Mouse (Mus musculus) kidney, adult 8-10 months (tissue): ENCODE results near the gene Krt1.

Experiments used
- DNase-seq, 2 experiments: peaks; one replicate each; pipeline ENCODE4 v3.0.0; 2022

Krt1 gene

DNA sequence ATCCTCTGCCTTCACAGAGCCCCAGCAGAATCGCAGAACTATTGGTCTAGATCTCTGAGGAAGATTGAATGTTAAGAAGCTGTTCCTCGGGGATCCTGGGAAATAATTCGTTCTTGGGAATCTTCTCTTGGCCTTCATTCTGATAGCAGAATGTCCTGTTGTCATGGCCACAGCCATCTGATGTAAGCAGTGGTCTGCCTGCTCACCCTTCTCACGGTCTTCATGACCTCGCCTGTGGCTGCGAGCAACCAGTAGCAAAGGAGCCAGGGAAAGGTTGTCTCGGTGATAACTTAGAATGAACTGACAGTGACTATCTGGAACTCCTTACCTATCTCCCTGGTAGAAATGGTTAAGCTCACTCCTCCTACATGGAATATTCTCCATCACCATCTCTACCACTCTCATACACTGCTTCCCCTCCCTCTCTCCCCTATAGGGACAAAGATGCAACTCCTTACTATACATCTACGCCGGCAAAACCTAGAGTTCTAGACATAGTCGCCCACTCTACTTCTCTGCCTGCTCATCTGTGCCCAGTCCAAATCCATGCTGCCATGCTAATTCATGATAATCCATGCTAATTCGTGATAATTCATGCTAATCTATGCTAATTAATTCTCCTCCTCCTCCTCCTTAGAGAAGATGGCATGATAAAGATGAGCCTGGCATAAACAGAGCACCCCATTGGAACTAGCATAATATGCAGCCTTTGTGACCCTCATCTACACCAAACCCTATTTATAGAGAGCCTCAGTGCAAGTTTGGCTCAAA is 47.4 kb downstream of the Krt1 start:
- DNase-seq: no peak

DNA sequence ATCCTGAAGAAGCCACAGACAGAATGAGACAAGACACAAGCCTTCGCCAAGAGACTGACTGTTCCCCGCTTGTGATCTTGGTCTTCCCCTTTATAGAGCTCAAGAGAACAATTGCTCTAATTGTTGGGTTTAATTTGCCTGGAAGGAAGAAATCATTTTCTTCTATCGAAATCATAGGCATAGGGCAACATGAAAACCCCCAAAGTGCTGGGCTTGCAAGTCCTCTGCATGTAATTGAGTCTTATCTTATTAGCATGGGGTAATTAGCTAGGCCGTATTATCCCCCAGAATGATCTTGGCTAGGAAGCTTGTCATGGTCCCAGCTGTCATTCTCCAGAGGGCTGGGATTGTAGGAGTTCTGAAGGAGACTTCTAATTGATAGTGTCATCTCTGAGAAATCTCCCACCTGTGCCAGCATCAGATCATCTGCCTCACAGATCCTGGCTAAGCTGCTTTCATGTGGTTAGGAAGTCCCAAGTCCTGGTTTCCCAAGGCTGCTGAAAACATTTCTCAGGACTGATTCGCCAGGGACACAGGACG is 48.2 kb downstream of the Krt1 start, which contains the start of gene Krt73:
Krt73 (minus strand) TSS at position 51 of the 540 bp plus-strand sequence.
- no peak for DNase-seq
